Mouse (Mus musculus) induced T-regulatory cell, adult 2 months (primary cell): ENCODE data around the gene Cxxc4.
"Not testable (repeated sequence)": the region's sequence is repeated elsewhere in the genome, so short reads cannot be mapped to it uniquely, and the experiment has no call there.

Source experiments
- DNase-seq: peaks from one replicate; pipeline ENCODE4 v3.0.0-alpha.2; 2012; ENCODE audit warnings: low read depth

Gene Cxxc4

DNA sequence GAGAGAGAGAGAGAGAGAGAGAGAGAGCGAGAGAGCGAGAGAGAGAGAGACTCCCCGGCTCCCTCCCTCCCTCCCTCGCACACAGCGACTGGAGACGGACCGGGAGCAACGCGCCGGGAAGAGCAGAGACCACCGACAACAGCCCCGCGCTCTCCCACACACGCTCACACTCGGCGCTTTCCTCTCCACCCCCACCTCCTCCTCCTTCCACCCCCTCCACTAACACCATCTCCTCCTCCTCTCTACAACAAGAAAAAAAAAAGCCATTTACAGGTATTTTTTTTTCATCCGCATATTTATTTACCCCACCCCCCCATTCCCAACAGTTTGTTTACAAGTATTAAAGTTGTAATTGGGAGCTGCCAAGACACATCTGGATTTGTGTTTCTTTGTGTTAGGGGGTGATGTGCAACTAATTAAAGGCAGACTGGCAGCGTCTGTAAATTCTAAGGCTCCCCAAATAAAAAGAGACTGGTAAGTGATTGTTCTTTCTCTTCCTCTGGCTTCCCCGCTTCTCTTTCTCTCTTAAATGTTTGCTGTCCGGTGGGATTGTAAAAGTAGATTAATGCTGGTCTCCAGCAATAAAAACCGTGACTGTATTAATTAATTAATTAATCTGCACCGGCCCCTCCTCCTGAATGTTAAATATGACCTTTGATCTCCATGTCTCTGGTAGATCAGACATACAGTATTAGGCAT is at the start of gene Cxxc4:
Gene Cxxc4 (plus strand): TSS at position 71 of the 699 bp plus-strand sequence.
- no peak for DNase-seq

DNA sequence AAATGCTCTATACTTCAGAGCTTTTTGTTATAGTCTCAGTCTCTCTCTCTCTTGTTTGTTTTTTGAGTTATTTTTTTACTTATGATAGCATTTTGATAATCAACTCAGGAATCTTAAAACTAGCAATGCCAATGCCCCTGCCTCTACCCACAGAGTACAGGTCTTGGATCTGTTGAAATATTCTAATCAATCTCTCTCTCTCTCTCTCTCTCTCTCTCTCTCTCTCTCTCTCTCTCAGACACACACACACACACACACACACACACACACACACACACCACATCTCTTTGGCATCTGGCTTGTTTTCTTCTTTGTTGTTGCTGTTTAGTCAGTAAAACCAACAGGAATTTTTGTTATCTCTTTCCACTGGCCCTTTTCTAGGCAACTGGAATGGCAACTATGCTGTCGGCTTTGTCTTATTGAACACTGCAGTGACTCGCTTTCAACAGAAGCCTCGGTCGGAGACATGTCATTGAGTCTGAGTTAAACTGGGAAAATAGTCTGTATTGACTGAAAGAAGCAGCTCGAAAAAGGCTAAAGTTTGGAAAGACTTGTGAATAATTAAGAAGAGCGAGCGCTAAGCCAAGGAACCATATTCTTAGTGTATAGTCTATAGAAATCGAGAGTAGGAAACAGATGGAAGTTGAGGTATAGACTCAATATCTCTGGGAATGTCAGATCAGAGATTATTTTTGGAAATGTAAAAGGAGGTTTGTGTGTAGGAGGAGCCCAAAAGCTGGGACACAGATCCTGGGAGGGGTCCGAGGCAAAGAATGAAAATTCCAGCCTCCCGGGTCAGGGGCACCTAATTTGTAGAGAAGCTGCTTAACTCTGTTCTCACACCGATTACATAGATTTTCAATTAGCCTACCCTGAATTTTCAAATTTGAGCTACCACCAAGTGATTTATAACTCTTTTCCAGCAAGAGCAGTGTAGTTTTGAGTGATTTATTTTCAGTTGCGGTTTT is 47.0 kb upstream of the Cxxc4 start:
- no peak for DNase-seq

DNA sequence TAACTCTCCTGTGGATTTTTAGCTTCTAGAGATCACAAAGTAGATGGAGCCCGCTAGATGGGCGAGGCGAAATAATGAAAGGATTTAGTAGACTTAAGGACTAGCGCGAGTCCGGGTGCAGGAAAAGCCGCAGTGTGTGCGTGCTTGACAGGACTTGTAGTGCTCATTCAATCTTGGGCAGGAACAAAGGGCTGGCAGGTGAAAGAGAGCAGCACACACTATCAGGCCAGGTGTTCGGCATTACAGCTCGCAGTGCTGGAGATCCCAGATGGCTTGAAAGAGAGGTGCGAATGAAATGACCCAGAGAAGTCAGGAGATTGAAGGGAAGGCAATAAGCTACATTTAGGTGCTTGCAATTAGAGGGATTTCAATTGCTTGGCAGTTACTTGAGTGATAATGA is 46.2 kb upstream of the Cxxc4 start:
- no peak for DNase-seq

DNA sequence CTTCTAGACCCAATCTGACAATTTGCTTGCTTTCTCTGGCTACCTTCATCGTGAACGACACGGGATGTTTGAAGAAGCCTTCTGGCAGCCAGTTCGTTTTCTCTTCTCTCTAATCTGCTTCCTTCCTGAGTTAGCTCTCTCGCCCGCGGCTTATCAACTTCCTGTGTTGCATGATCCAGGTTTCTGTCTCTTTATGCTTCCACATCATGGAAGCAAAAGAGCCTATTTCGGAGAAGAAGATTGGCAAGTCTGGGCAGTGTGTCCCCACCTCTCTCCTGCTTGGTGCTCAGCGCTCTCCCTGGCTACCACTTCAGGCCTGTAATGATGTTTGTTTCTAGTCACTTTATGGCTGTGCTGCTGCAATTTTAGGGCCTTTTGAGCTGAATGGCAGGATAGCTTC is 36.4 kb upstream of the Cxxc4 start:
- no peak for DNase-seq

DNA sequence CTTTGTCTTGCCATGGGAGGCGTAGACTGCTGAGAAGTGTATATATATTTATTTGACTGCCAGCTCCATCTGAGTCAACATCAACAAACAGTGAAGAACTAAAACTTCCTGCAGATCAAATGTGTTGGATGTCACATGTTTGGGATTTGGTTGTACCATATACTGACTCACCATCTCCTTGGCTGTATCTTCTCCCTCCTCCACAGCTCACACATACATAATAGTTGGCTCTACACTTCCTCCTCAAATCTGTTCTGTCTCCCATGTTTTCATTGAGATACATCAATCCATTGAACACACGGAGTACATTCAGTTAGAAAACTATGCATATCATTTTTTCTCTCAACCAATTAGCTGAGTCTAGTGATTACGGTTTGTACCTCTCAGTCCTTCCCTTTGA is 29.7 kb upstream of the Cxxc4 start:
- no peak for DNase-seq

DNA sequence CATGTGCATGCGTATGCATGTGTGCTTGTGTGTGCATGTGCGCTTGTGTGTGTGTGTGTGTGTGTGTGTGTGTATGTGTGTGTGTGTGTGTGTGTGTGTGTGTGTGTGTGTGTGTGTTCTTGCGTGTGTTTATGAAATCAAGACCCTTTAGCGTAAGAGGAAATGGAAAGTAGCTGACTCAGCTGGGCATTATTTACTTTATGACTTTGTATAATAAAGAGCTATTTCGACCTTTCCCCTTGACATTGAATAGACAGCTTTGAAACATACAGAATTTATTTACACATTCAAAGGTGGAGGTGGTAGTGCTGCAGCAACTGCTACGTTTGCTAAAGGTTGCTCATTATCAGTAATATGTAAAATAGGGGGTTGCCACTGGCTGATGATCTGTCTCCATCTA is 25.3 kb upstream of the Cxxc4 start:
- no peak for DNase-seq

DNA sequence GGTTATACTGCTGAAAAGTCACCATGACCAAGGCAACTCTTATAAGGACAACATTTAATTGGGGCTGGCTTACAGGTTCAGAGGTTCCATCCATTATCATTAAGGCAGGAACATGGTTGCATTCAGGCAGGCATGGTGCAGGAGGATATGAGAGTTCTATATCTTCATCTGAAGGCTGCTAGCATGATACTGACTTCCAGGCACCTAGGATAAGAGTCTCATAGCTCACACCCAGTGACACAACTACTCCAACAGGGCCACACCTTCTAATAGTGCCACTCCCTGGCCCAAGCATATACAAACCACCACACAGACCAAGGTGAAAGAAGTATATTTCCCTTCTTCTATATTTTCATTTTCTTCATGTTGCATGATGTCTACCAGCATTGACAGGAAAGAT is 16.4 kb upstream of the Cxxc4 start:
- DNase-seq, result not testable (repeated sequence)

DNA sequence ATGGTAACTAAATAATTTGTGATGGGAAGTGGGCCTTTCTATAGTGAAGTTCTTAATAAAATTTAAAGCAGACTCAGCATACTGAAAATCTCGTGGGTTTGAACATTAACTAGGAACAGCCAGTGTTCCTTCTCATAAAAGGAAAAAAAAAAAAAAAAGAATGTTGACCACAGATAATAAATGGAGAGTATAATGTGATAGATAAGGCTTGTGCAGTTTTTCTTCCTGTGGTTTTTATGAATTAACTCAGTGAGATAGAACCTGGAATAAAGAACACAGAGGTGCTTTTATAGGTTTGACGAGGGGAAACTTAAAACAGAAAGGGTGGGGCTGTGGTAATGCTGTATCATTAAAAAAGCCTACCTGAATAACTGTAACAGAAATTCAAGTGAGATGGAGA is 15.3 kb upstream of the Cxxc4 start:
- no peak for DNase-seq

DNA sequence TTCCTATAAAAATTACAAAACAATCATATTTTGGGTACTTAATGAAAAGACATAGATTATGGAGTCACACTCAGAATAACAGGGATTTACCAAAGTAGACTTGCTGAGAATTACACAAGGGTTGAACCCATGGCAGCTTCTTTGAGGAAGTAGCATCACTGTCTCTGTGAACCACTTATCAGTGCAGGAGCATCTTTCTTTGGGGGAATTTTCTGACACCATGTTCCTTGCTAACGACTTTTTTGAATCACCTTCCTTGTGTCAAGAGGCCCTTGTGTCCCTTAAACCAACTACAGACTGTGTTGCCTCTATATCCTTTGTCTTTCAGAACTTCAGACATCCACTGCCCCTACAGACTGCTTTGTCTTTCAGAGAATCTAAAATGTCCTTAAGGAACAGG is 13.7 kb upstream of the Cxxc4 start:
- no peak for DNase-seq

DNA sequence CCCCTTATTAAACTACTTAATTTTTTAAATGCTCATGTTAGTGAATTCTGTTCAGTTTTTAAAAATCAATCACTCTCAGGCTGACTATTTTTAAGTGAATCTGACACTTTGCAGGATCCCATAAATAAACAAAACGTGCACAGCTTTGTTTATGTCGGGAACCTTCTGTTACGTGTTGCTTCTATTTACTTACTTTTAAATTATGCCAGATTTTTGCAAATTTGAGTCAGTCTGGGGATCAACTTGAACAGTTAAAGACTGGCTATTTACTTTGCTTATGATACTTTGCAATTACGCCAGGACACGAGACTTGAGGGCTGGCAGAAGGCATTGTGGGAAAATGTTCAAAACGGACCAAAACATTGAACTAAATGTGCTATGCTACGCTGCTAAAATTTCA is 12.3 kb upstream of the Cxxc4 start:
- no peak for DNase-seq

DNA sequence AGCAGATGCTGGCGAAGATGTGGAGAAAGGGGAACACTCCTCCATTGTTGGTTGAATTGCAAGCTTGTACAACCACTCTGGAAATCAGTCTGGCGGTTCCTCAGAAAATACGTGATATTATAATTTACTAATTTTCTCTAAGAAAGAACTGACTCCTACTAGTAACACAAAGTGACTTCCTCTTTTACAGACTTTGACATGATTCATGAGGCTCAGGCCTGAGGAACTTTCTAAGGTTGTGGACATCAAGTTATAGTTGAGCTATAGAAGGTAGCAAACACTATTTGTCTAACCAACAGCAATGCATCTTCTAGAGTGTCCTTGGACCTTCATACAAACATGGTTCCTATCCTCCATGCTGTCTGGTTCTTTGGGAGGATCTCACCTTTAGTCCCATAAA is 10.4 kb upstream of the Cxxc4 start:
- DNase-seq, result no peak

DNA sequence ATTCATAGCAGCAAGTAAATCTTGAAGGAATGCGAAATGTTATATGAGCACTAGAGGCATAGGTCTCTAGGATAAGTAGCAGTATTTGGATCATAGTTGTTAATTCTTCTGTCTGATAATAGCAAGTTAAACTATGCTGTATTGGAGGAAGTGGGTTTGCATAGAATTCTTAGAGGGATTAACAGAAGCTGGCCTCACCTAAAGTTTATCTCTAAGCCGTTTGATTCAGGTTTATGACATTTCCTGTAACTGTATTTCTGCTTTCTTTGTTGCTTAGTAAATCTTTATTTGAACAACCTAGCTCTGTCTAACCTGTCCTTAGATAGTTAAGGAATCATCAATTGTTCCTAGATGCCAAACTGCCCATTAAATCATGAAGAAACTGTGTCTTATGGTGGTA is 3.5 kb upstream of the Cxxc4 start:
- DNase-seq, result no peak

DNA sequence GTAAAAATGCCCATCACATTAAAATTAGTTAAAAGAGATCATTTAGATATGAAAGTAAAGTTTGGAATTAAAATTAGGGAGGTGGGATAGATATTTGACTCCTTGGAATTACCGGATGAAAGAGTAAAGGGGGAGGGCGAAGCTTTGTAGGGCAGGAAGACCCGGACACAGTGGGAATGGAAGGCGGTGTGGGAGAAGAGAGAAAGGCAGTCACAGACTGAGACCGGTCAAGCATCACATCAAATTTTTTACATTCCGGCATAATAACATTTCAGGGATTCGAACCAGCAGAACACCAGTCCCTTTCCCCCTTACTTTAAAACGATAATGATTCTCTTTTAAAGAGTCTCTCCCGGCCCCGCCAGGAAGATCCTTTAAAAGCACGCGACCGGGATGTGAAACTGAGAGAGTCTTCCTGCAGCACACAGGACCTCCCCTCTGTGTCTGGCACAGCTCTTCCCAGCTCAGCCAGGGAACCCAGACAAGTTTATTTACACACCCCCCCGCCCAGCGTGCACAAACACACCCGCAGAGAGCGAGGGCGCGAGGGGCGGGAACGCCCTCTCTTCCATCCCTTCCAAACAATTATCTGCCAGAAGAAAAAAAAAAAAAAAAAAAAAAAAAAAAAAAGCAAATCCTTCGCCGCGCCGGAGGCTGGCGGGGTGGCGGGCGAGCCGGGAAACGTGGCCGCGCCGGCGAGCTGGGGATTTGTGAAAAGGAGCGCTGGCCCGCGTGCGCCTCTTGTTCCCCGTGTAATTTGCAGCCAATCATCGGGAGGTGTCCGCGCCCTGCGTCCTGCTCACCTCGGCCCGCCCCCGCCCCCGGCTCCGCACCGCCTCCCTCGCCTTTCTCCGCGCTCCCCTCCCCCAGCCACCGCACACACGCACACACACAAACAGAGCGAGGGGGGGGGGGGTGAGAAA is 532 bp upstream of the Cxxc4 start:
- DNase-seq, result peak; percentile 2

DNA sequence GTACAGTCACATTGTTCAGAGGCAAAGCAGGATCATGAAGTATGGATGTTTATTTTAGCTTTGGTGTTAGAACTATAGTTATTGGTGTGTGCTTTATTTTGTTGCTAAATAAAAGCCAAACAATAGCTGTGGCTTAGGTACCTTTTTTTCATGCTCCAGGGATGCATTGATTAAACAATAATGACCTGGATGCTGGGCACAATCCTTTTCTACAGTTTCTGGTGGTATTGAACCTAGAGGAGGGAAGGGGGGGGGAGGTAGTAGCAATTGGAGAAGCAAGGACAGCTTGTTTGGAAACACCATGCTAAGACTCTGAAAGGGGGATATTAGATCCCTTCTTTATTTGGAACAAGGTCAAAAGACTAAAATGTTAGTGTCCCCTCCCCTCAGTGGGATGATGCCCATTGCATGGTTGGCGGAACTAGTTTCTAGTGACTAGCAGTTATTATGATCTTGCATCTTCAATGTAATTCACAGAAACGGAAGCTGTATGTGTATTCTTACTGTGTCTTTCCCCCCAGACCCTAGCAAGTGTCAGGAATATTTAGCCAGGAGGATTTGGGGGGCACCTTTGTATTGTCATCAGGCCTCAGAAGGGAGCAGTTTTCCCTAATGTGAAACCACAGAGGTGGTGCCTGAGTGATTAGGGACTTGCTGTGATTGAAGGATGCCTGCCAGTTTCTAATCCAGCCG is 975 bp downstream of the Cxxc4 start:
- DNase-seq, result no peak

DNA sequence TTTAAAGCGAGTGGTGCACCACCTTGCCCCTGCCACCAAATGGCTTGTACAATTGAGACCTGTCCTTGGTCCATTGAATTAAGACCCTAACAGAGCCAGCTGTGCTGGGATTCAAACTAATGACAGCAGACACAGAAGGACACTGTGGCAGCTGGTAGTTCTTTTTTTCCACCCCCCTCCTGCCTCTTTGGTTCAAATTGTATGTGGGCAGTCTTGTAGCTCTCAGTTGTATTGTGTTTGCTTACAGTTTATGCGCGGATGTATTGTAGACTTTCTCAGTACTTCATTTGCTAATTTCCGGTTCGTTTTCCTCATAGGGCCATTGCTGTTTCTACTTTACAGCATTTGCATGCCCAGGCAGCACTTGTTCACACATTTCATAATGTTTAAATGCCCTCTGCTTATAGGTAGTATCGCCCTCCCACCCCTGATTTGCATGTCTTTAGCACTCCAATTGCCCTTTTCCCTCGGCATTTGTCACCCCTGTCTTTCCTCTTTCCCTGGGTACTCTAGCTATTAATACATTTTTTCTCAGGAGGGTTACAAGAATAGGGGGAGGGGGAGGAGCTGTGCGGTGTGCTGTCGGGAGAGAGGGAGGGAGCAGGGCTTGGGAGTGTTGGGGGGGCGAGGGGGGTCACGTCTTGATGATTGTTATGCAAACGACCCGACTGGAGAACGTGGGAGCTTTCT is 2.5 kb downstream of the Cxxc4 start:
- peak; percentile 2 for DNase-seq

DNA sequence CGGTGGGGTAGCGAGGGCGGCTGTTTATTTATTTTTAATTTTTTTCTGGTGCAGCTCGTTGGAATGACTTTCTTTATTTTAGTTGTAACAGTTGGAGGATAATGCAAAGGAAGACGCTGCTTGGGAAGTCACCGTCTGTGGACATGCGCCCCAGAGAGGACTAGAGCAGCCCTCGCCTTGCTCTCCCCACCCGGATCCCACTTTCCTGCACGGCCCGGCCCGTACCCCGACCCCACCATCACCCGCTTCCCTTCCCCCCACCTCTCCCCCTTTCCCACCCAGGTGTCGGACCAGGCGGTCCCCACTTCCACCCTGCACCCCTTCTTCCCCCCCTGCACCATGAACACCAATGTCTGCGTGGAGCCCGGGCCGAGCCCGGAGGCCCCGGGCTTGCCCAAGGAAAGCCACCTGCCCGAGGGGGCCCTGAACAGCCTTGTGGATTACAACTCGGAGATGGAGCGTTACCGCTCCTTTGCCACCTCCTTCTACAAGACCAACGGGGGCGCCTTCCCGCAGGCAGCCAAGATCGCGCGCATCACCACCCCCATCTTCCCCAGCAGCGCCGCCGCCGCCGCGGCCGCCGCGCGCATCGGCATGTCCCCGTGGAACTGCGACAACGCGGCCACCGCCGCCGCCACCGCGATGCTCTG is 3.2 kb downstream of the Cxxc4 start:
- DNase-seq, result no peak

DNA sequence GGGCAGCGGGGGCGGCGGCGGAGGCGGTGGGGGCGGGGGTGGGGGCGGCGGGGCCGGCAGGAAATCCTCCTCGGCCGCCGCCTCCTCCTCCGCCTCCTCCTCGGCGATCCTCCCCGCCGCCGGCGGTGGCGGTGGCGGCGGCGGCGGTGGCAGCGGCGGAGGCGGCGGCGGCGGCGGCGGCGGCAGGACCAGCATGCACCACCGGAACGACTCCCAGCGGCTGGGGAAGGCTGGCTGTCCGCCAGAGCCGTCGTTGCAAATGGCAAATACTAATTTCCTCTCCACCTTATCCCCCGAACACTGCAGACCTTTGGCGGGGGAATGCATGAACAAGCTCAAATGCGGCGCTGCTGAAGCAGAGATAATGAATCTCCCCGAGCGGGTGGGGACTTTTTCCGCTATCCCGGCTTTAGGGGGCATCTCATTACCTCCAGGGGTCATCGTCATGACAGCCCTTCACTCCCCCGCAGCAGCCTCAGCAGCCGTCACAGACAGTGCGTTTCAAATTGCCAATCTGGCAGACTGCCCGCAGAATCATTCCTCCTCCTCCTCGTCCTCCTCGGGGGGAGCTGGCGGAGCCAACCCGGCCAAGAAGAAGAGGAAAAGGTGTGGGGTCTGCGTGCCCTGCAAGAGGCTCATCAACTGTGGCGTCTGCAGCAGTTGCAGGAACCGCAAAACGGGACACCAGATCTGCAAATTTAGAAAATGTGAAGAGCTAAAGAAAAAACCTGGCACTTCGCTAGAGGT is 3.9 kb downstream of the Cxxc4 start:
- peak; percentile 12 for DNase-seq

DNA sequence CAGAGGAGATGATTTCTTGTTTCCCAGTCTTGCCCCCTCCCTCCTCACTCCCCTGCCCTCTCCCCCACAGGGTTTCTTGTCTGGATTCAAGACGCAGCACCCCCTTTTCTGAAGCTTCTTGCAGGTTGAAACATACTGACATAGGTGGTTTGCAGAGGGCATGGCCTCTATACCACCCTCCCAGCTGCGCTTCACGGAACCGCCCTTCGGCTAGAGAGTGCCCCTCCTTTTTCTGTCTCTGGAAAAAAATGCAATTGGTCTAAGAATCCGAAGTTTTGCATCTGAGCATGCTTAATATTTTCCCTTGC is 4.4 kb downstream of the Cxxc4 start:
- no peak for DNase-seq

DNA sequence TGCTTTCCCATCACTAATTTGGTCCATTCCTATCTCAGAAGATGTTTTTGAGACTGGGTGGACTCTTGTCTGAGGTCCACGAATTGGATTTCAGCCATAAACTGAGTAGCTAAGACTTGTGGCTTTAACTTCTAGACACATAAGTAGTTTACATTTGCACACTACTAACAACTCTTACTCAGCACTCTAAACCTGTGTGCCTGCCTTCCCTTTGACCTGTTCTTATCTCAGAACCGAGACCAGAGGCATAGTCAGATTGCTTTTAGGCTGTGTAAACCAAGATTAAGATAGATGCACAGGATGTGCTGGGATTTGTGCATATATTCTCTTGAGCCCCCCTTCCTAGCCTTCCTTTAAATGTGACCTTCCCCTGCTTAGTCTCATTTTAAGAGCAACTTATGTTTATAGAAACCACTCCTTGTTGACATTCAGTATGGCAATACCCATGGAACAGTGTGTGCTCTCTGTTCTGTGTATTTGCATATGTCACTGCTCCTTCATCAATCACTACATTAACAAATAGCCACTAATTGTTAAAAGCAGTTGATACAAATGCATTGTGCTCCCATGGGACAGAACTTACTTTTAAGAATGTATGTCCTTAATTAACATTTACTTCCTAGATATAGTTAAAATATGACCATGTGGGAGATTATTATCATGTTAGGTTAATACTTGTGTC is 7.0 kb downstream of the Cxxc4 start:
- DNase-seq, result no peak
